Mouse (Mus musculus): ENCODE data around the gene Creb3l4.

GRCm38 (mm10) chr3:90268971-90269370, 25.7 kb upstream of the Creb3l4 start:
- TF ChIP-seq CTCF (IDR thresholded peaks at IDR 0.05; ENCODE audit: low read depth) (no peak), EP300 (IDR thresholded peaks at IDR 0.05; ENCODE audit: low read depth) (no peak)

All from liver, postnatal 0 days (tissue).